Mouse (Mus musculus): ENCODE measurements around the gene Rcor1.

Rcor1 gene

GRCm38 (mm10) chr12:111021138-111021537, 18.0 kb upstream of the Rcor1 start:
- DNase-seq (ENCODE audit: low spot score), result no peak

GRCm38 (mm10) chr12:111021577-111021976, 17.6 kb upstream of the Rcor1 start:
- DNase-seq (ENCODE audit: low spot score), result no peak

- peak; percentile 61 for DNase-seq (ENCODE audit: low spot score)
Measured at GRCm38 (mm10) chr12:111028176-111029167, 10.7 kb upstream of the Rcor1 start.

GRCm38 (mm10) chr12:111029291-111029890, 9.8 kb upstream of the Rcor1 start:
- DNase-seq (ENCODE audit: low spot score), result peak; percentile 41

GRCm38 (mm10) chr12:111032839-111033238, 6.3 kb upstream of the Rcor1 start:
- DNase-seq (ENCODE audit: low spot score), result no peak

GRCm38 (mm10) chr12:111035182-111035824, 3.8 kb upstream of the Rcor1 start:
- peak; percentile 42 for DNase-seq (ENCODE audit: low spot score)

- DNase-seq (ENCODE audit: low spot score), result no peak
Measured at GRCm38 (mm10) chr12:111036198-111036775, 2.9 kb upstream of the Rcor1 start.

GRCm38 (mm10) chr12:111037241-111038180, 1.6 kb upstream of the Rcor1 start:
- peak; percentile 70 for DNase-seq (ENCODE audit: low spot score)

GRCm38 (mm10) chr12:111038231-111038975, 748 bp upstream of the Rcor1 start:
- DNase-seq (ENCODE audit: low spot score), result peak; percentile 84

GRCm38 (mm10) chr12:111039771-111040530, 800 bp downstream of the Rcor1 start:
- DNase-seq (ENCODE audit: low spot score), result peak; percentile 27

GRCm38 (mm10) chr12:111040531-111040860, 1.3 kb downstream of the Rcor1 start:
- no peak for DNase-seq (ENCODE audit: low spot score)

GRCm38 (mm10) chr12:111041196-111041595, 2.0 kb downstream of the Rcor1 start:
- no peak for DNase-seq (ENCODE audit: low spot score)

- DNase-seq (ENCODE audit: low spot score), result no peak
Measured at GRCm38 (mm10) chr12:111042365-111042764, 3.2 kb downstream of the Rcor1 start.

GRCm38 (mm10) chr12:111044880-111045279, 5.7 kb downstream of the Rcor1 start:
- no peak for DNase-seq (ENCODE audit: low spot score)

- no peak for DNase-seq (ENCODE audit: low spot score)
Measured at GRCm38 (mm10) chr12:111046866-111047265, 7.7 kb downstream of the Rcor1 start.

- DNase-seq (ENCODE audit: low spot score), result no peak
Measured at GRCm38 (mm10) chr12:111048201-111048600, 9.1 kb downstream of the Rcor1 start.

GRCm38 (mm10) chr12:111050256-111050655, 11.1 kb downstream of the Rcor1 start:
- DNase-seq (ENCODE audit: low spot score), result no peak

- no peak for DNase-seq (ENCODE audit: low spot score)
Measured at GRCm38 (mm10) chr12:111063361-111063760, 24.2 kb downstream of the Rcor1 start.

- DNase-seq (ENCODE audit: low spot score), result no peak
Measured at GRCm38 (mm10) chr12:111064220-111064619, 25.1 kb downstream of the Rcor1 start.

- no peak for DNase-seq (ENCODE audit: low spot score)
Measured at GRCm38 (mm10) chr12:111065330-111065729, 26.2 kb downstream of the Rcor1 start.

Measured in yolk sac, embryonic 10.5 days (tissue).